Mouse (Mus musculus): Measurements from ENCODE around the gene Ccser1. TPM values are rescaled to one million over a fixed set of nuclear protein-coding genes. Genes with fewer than 3 reads are reported as not detected.

Ccser1 gene
- total RNA-seq, 1 experiment: 4.1 TPM

DNA sequence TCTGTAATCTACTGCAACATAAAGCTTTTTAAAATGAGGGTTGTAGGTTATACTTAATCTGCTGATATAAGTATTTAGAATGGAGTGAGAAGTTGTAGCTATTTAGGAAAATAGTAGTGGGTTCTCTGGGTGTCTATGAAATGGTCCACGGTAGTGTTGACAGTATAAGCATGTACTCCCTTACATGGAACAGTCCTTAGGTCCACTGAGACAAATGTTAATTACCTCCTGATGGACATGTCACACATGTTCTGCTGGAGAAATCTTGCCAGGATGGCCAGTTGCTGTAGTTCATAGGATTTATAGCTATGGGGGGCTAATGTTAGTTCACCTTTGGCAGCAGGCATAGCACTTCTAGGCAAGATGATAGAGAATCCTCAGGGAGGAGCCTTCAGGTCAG is 625.4 kb downstream of the Ccser1 start:
- Histone ChIP-seq H3K4me3 (ENCODE audit: insufficient read depth in 1 of 2, low read depth in 1 of 2, low read length in 2 of 2, poor library complexity in 1 of 2, severe bottlenecking in 1 of 2) (no peak overlapping the region), H3K27ac (ENCODE audit: insufficient read depth, low read depth, low read length, poor library complexity, severe bottlenecking) (no peak overlapping the region), H3K9me3 (ENCODE audit: control insufficient read depth, insufficient read depth, low read depth, low read length) (no peaks in the 10 kb centered on the region), H3K9ac (ENCODE audit: insufficient read depth, low read depth, low read length, poor library complexity, severe bottlenecking) (no peak overlapping the region), H3K36me3 (ENCODE audit: control insufficient read depth, insufficient read depth, low read length, poor library complexity, severe bottlenecking) (no peaks in the 10 kb centered on the region), H3K4me1 (ENCODE audit: control insufficient read depth in 2 of 2, insufficient read depth in 2 of 2, low read length in 2 of 2, poor library complexity in 1 of 2) (no peaks in the 10 kb centered on the region)
- no peak for DNase-seq (ENCODE audit: low read depth, low spot score)
- TF ChIP-seq MAFK (IDR thresholded peaks at IDR 0.05; ENCODE audit: insufficient read depth, low read depth, low read length) (no peak), CHD2 (IDR thresholded peaks at IDR 0.05; ENCODE audit: low read depth, low read length) (no peak), ZNF384 (IDR thresholded peaks at IDR 0.05; ENCODE audit: low read depth, low read length) (no peak), HCFC1 (IDR thresholded peaks at IDR 0.05; ENCODE audit: borderline replicate concordance, insufficient read depth, low read length) (no peak), ZC3H11A (IDR thresholded peaks at IDR 0.05; ENCODE audit: borderline replicate concordance, low read depth, low read length) (no peak)
- in situ Hi-C loops (cut with MboI; ENCODE audit: low sequenced_read_pairs in 2 of 2, unreplicated experiment in 2 of 2): no loop called here

GRCm38 (mm10) chr6:61817716-61818115 is 637.6 kb downstream of the Ccser1 start:
- no peaks in the 10 kb centered on the region for H3K4me1 ChIP-seq (ENCODE audit: control insufficient read depth in 2 of 2, insufficient read depth in 2 of 2, low read length in 2 of 2, poor library complexity in 1 of 2)
- no peak overlapping the region for H3K4me3 ChIP-seq (ENCODE audit: insufficient read depth in 1 of 2, low read depth in 1 of 2, low read length in 2 of 2, poor library complexity in 1 of 2, severe bottlenecking in 1 of 2)
- TF ChIP-seq CHD2 (IDR thresholded peaks at IDR 0.05; ENCODE audit: low read depth, low read length) (no peak), ZC3H11A (IDR thresholded peaks at IDR 0.05; ENCODE audit: borderline replicate concordance, low read depth, low read length) (no peak), HCFC1 (IDR thresholded peaks at IDR 0.05; ENCODE audit: borderline replicate concordance, insufficient read depth, low read length) (no peak), ZNF384 (IDR thresholded peaks at IDR 0.05; ENCODE audit: low read depth, low read length) (no peak), MAFK (IDR thresholded peaks at IDR 0.05; ENCODE audit: insufficient read depth, low read depth, low read length) (no peak)
- no peak for DNase-seq (ENCODE audit: low read depth, low spot score)
- no peak overlapping the region for H3K9ac ChIP-seq (ENCODE audit: insufficient read depth, low read depth, low read length, poor library complexity, severe bottlenecking)
- no peaks in the 10 kb centered on the region for H3K9me3 ChIP-seq (ENCODE audit: control insufficient read depth, insufficient read depth, low read depth, low read length)
- no peak overlapping the region for H3K27ac ChIP-seq (ENCODE audit: insufficient read depth, low read depth, low read length, poor library complexity, severe bottlenecking)
- H3K36me3 ChIP-seq (ENCODE audit: control insufficient read depth, insufficient read depth, low read length, poor library complexity, severe bottlenecking): no peaks in the 10 kb centered on the region
- in situ Hi-C loops (cut with MboI; ENCODE audit: low sequenced_read_pairs in 2 of 2, unreplicated experiment in 2 of 2): no loop called here

GRCm38 (mm10) chr6:61876302-61876701 is 696.2 kb downstream of the Ccser1 start:
- Histone ChIP-seq H3K36me3 (ENCODE audit: control insufficient read depth, insufficient read depth, low read length, poor library complexity, severe bottlenecking) (no peaks in the 10 kb centered on the region), H3K4me3 (ENCODE audit: insufficient read depth in 1 of 2, low read depth in 1 of 2, low read length in 2 of 2, poor library complexity in 1 of 2, severe bottlenecking in 1 of 2) (no peak overlapping the region), H3K9me3 (ENCODE audit: control insufficient read depth, insufficient read depth, low read depth, low read length) (no peaks in the 10 kb centered on the region), H3K9ac (ENCODE audit: insufficient read depth, low read depth, low read length, poor library complexity, severe bottlenecking) (no peak overlapping the region), H3K27ac (ENCODE audit: insufficient read depth, low read depth, low read length, poor library complexity, severe bottlenecking) (no peak overlapping the region), H3K4me1 (ENCODE audit: control insufficient read depth in 2 of 2, insufficient read depth in 2 of 2, low read length in 2 of 2, poor library complexity in 1 of 2) (no peaks in the 10 kb centered on the region)
- TF ChIP-seq ZC3H11A (IDR thresholded peaks at IDR 0.05; ENCODE audit: borderline replicate concordance, low read depth, low read length) (no peak), MAFK (IDR thresholded peaks at IDR 0.05; ENCODE audit: insufficient read depth, low read depth, low read length) (no peak), CHD2 (IDR thresholded peaks at IDR 0.05; ENCODE audit: low read depth, low read length) (no peak), ZNF384 (IDR thresholded peaks at IDR 0.05; ENCODE audit: low read depth, low read length) (no peak), HCFC1 (IDR thresholded peaks at IDR 0.05; ENCODE audit: borderline replicate concordance, insufficient read depth, low read length) (no peak)
- in situ Hi-C loops (cut with MboI; ENCODE audit: low sequenced_read_pairs in 2 of 2, unreplicated experiment in 2 of 2): no loop called here
- DNase-seq (ENCODE audit: low read depth, low spot score): no peak

DNA sequence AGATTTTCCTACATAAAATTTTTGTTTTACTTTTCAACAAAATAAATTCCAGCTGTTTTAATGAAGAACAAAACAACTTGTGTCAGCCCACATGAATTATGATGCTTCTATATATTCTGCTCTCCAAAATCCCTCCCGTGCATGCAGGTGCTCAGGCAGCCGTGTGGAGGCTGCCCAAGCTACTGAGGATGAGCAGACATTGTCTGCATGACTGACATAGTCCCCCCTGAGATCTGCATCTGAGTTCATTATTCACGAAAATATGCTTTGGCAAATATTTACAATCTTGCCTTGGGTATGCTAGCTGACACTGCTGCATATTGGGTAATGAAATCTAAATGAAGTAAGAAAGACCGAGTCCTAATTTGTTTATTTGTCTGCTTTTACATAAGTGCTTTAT is 718.1 kb downstream of the Ccser1 start:
- Histone ChIP-seq H3K4me3 (ENCODE audit: insufficient read depth in 1 of 2, low read depth in 1 of 2, low read length in 2 of 2, poor library complexity in 1 of 2, severe bottlenecking in 1 of 2) (no peak overlapping the region), H3K36me3 (ENCODE audit: control insufficient read depth, insufficient read depth, low read length, poor library complexity, severe bottlenecking) (no peaks in the 10 kb centered on the region), H3K4me1 (ENCODE audit: control insufficient read depth in 2 of 2, insufficient read depth in 2 of 2, low read length in 2 of 2, poor library complexity in 1 of 2) (no peaks in the 10 kb centered on the region), H3K9me3 (ENCODE audit: control insufficient read depth, insufficient read depth, low read depth, low read length) (no peaks in the 10 kb centered on the region), H3K27ac (ENCODE audit: insufficient read depth, low read depth, low read length, poor library complexity, severe bottlenecking) (no peak overlapping the region), H3K9ac (ENCODE audit: insufficient read depth, low read depth, low read length, poor library complexity, severe bottlenecking) (no peak overlapping the region)
- no peak for DNase-seq (ENCODE audit: low read depth, low spot score)
- TF ChIP-seq MAFK (IDR thresholded peaks at IDR 0.05; ENCODE audit: insufficient read depth, low read depth, low read length) (no peak), CHD2 (IDR thresholded peaks at IDR 0.05; ENCODE audit: low read depth, low read length) (no peak), ZNF384 (IDR thresholded peaks at IDR 0.05; ENCODE audit: low read depth, low read length) (no peak)
- in situ Hi-C loops (cut with MboI; ENCODE audit: low sequenced_read_pairs in 2 of 2, unreplicated experiment in 2 of 2): no loop called here

DNA sequence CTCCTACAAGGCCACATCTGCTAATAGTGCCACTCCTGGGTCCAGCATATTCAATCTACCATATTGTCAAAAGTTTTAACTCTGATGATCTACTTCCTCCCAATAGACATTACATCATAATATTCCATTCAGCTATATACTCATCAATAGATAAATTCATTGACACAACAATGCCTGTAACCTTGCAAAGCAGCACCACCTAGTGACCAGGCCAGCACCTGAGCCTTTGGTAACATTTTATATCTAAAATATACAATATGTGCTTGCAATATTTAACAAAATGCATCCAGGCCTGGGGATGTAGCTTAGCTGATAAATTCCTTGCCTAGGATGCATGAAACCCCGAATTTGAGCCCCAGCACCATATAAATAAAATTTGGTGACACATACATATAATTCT is 722.6 kb downstream of the Ccser1 start:
- H3K9ac ChIP-seq (ENCODE audit: insufficient read depth, low read depth, low read length, poor library complexity, severe bottlenecking): no peak overlapping the region
- no peak overlapping the region for H3K4me3 ChIP-seq (ENCODE audit: insufficient read depth in 1 of 2, low read depth in 1 of 2, low read length in 2 of 2, poor library complexity in 1 of 2, severe bottlenecking in 1 of 2)
- DNase-seq (ENCODE audit: low read depth, low spot score): no peak
- TF ChIP-seq ZNF384 (IDR thresholded peaks at IDR 0.05; ENCODE audit: low read depth, low read length): no peak
- TF ChIP-seq CHD2 (IDR thresholded peaks at IDR 0.05; ENCODE audit: low read depth, low read length): no peak
- TF ChIP-seq MAFK (IDR thresholded peaks at IDR 0.05; ENCODE audit: insufficient read depth, low read depth, low read length): no peak
- TF ChIP-seq ZC3H11A (IDR thresholded peaks at IDR 0.05; ENCODE audit: borderline replicate concordance, low read depth, low read length): no peak
- no peak for TF ChIP-seq HCFC1 (IDR thresholded peaks at IDR 0.05; ENCODE audit: borderline replicate concordance, insufficient read depth, low read length)
- H3K27ac ChIP-seq (ENCODE audit: insufficient read depth, low read depth, low read length, poor library complexity, severe bottlenecking): no peak overlapping the region
- in situ Hi-C loops (cut with MboI; ENCODE audit: low sequenced_read_pairs in 2 of 2, unreplicated experiment in 2 of 2): loop anchor here in 1 of 2 experiments (25.0 kb wide), 1 partner anchor 540 kb away; no protein-coding TSS in a partner anchor
- H3K4me1 ChIP-seq (ENCODE audit: control insufficient read depth in 2 of 2, insufficient read depth in 2 of 2, low read length in 2 of 2, poor library complexity in 1 of 2): no peaks in the 10 kb centered on the region
- no peaks in the 10 kb centered on the region for H3K36me3 ChIP-seq (ENCODE audit: control insufficient read depth, insufficient read depth, low read length, poor library complexity, severe bottlenecking)
- no peaks in the 10 kb centered on the region for H3K9me3 ChIP-seq (ENCODE audit: control insufficient read depth, insufficient read depth, low read depth, low read length)

Measured in ES-E14 (cell line).